Mouse (Mus musculus): ENCODE measurements around the gene Sprr2a2. TPM values are rescaled to one million over a fixed set of nuclear protein-coding genes. Genes with fewer than 3 reads are reported as not detected.
"Not testable (repeated sequence)": the region's sequence is repeated elsewhere in the genome, so short reads cannot be mapped to it uniquely, and the experiment has no call there.

Gene Sprr2a2
- polyA plus RNA-seq, 1 experiment from 2014 or later = 0.40 TPM

- H3K27me3 ChIP-seq (ENCODE audit: control insufficient read depth, insufficient read depth, low read length); H3K27ac ChIP-seq (ENCODE audit: low read depth, low read length); H3K4me1 ChIP-seq (replicated peaks; ENCODE audit: control insufficient read depth, insufficient read depth, low read length); H3K36me3 ChIP-seq (ENCODE audit: control insufficient read depth, insufficient read depth, low read length); H3K9ac ChIP-seq (ENCODE audit: low read depth, low read length); H3K9me3 ChIP-seq (ENCODE audit: control insufficient read depth, low read length); H3K4me2 ChIP-seq (replicated peaks; ENCODE audit: low read depth, low read length); DNase-seq (ENCODE audit: low spot score); H3K4me3 ChIP-seq (ENCODE audit: low read depth, low read length): not testable (repeated sequence)
- ATAC-seq (ENCODE audit: low FRiP score) = 0 out of 2 replicates have a peak, but pooled peaks have one; percentile 30
- WGBS = 78% methylated on average over 4 of the region's 6 CpGs
Measured at GRCm38 (mm10) chr3:92288489-92288888, 72.8 kb downstream of the Sprr2a2 start.

Other genes with a start within 250 kb of the Sprr2a2 start
- not detected in 2 replicates for gene Pglyrp3, start 201.3 kb upstream of the Sprr2a2 start, polyA plus RNA-seq (2014; fragmentation: Nextera tagmentation; extraction: Ambion mirVana)
- gene Lor, start 132.8 kb upstream of the Sprr2a2 start, polyA plus RNA-seq (2014; fragmentation: Nextera tagmentation; extraction: Ambion mirVana) = 1.4 and 1.6 TPM in 2 replicates
- not detected in 2 replicates for gene Prr9, start 92.0 kb upstream of the Sprr2a2 start, polyA plus RNA-seq (2014; fragmentation: Nextera tagmentation; extraction: Ambion mirVana)
- not detected in 2 replicates for gene Lelp1, start 73.2 kb upstream of the Sprr2a2 start, polyA plus RNA-seq (2014; fragmentation: Nextera tagmentation; extraction: Ambion mirVana)
- gene Sprr2a1, start 121 bp upstream of the Sprr2a2 start, polyA plus RNA-seq (2014; fragmentation: Nextera tagmentation; extraction: Ambion mirVana) = not detected in 2 replicates
- not detected in 2 replicates for gene Sprr2a3, start 69.5 kb downstream of the Sprr2a2 start, polyA plus RNA-seq (2014; fragmentation: Nextera tagmentation; extraction: Ambion mirVana)
- 0.45 TPM in 1 of 2 replicates, not detected in the other for gene Sprr2b, start 100.7 kb downstream of the Sprr2a2 start, polyA plus RNA-seq (2014; fragmentation: Nextera tagmentation; extraction: Ambion mirVana)
- not detected in 2 replicates for gene Sprr2d, start 123.2 kb downstream of the Sprr2a2 start, polyA plus RNA-seq (2014; fragmentation: Nextera tagmentation; extraction: Ambion mirVana)
- not detected in 2 replicates for gene Sprr2e, start 136.2 kb downstream of the Sprr2a2 start, polyA plus RNA-seq (2014; fragmentation: Nextera tagmentation; extraction: Ambion mirVana)
- not detected in 2 replicates for gene Sprr2f, start 149.3 kb downstream of the Sprr2a2 start, polyA plus RNA-seq (2014; fragmentation: Nextera tagmentation; extraction: Ambion mirVana)
- not detected in 2 replicates for gene Sprr2h, start 169.8 kb downstream of the Sprr2a2 start, polyA plus RNA-seq (2014; fragmentation: Nextera tagmentation; extraction: Ambion mirVana)
- gene Sprr2i, start 192.1 kb downstream of the Sprr2a2 start, polyA plus RNA-seq (2014; fragmentation: Nextera tagmentation; extraction: Ambion mirVana) = not detected in 2 replicates
- gene Sprr2j-ps, start 202.2 kb downstream of the Sprr2a2 start, polyA plus RNA-seq (2014; fragmentation: Nextera tagmentation; extraction: Ambion mirVana) = not detected in 2 replicates
- gene Gm9774, start 213.5 kb downstream of the Sprr2a2 start, polyA plus RNA-seq (2014; fragmentation: Nextera tagmentation; extraction: Ambion mirVana) = 5.6 and 5.9 TPM in 2 replicates
- gene Sprr2k, start 216.7 kb downstream of the Sprr2a2 start, polyA plus RNA-seq (2014; fragmentation: Nextera tagmentation; extraction: Ambion mirVana) = not detected in 2 replicates
- gene Sprr1b, start 222.9 kb downstream of the Sprr2a2 start, polyA plus RNA-seq (2014; fragmentation: Nextera tagmentation; extraction: Ambion mirVana) = not detected in 2 replicates
- gene Sprr3, start 242.8 kb downstream of the Sprr2a2 start, polyA plus RNA-seq (2014; fragmentation: Nextera tagmentation; extraction: Ambion mirVana) = not detected in 2 replicates

All from hindbrain, embryonic 11.5 days (tissue).